Mouse (Mus musculus) brain, embryonic 14.5 days (tissue): ENCODE measurements around the gene Entpd3.

Experiments
- CTCF ChIP-seq: fragments of 200-500 bp; IDR thresholded peaks from 2 replicates; pipeline ENCODE4 v1.5.1; 2012; ENCODE audit warnings: inconsistent platforms, mild to moderate bottlenecking, moderate library complexity, borderline replicate concordance; ENCODE audit not compliant: insufficient read depth, insufficient read length; ENCODE audit errors: extremely low read depth
- POLR2A ChIP-seq: fragments of 200-500 bp; IDR thresholded peaks from 2 replicates; pipeline ENCODE4 v1.6.1; 2012; ENCODE audit warnings: mild to moderate bottlenecking, inconsistent platforms, borderline replicate concordance; ENCODE audit not compliant: poor library complexity, insufficient read depth, insufficient read length, severe bottlenecking; ENCODE audit errors: extremely low read depth

DNA sequence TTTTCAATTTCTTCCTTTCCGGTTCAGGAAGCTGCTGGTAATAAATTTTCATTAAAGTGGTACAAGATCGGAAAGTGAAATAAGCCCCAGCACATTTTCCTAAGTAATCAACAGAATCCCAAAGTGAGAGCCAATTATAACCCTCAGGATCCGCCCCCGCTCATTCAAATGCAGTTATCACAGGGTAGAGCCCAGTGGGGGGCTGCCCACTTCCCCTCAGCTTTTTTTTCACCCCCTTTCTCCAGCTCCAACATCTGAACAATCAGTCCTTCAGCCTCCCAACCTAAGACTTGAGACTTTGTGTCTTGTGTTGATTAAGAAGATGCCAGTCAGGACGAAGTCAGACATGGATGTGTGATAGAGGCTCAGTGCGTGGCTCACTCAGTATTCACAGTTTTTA is 55.2 kb downstream of the Entpd3 start:
- TF ChIP-seq POLR2A (no peak), CTCF (no peak)
